Mouse (Mus musculus) midbrain, embryonic 14.5 days (tissue): Measurements from ENCODE around the gene Cd79b. TPM values are rescaled to one million over a fixed set of nuclear protein-coding genes. Genes with fewer than 3 reads are reported as not detected.

Source experiments
- ATAC-seq: fragments of 200-750 bp; cut with Nextera tagmentation; 2 replicates; pipeline ENCODE4 v1.8.0; 2017; ENCODE audit warnings: moderate number of reproducible peaks, moderate library complexity; ENCODE audit not compliant: low FRiP score, low TSS enrichment
- DNase-seq: peaks from one replicate; pipeline ENCODE4 v3.0.0-alpha.2; 2015
- H3K27ac ChIP-seq: fragments of 300-500 bp; sonication (generic); replicated peaks from 2 replicates; pipeline ENCODE4 v1.5.1; 2014; ENCODE audit warnings: mild to moderate bottlenecking, low read depth, low read length, moderate library complexity
- H3K27me3 ChIP-seq: fragments of 300-500 bp; sonication (generic); 2 replicates; pipeline ENCODE4 v1.6.1; 2014; ENCODE audit warnings: low read length, control low read depth, mixed read lengths; ENCODE audit not compliant: control insufficient read depth, insufficient read depth
- H3K36me3 ChIP-seq: fragments of 300-500 bp; sonication (generic); 2 replicates; pipeline ENCODE4 v1.6.1; 2014; ENCODE audit warnings: low read length, control low read depth; ENCODE audit not compliant: control insufficient read depth, insufficient read depth
- H3K4me1 ChIP-seq: fragments of 300-500 bp; sonication (generic); 2 replicates; pipeline ENCODE4 v1.6.1; 2014; ENCODE audit warnings: mild to moderate bottlenecking, antibody characterized with exemption, low read length, control low read depth; ENCODE audit not compliant: control insufficient read depth, insufficient read depth
- H3K4me2 ChIP-seq: fragments of 300-500 bp; sonication (generic); 2 replicates; pipeline ENCODE4 v1.6.1; 2014; ENCODE audit warnings: mild to moderate bottlenecking, low read length, moderate library complexity
- H3K4me3 ChIP-seq: fragments of 300-500 bp; sonication (generic); replicated peaks from 2 replicates; pipeline ENCODE4 v1.5.1; 2014; ENCODE audit warnings: low read depth, low read length
- H3K9ac ChIP-seq: fragments of 300-500 bp; sonication (generic); replicated peaks from 2 replicates; pipeline ENCODE4 v1.6.1; 2014; ENCODE audit warnings: mild to moderate bottlenecking, low read length, moderate library complexity
- H3K9me3 ChIP-seq: fragments of 300-500 bp; sonication (generic); 2 replicates; pipeline ENCODE4 v1.6.1; 2016; ENCODE audit warnings: low read length, control low read depth, mixed read lengths; ENCODE audit not compliant: control insufficient read depth
- WGBS: fragments of 180-500 bp; shearing (Covaris S2); extraction: QIAGEN DNeasy Blood & Tissue Kit; methylation state at CpG from one replicate; pipeline ENCODE4 v1.1.7; 2014; 5-methylcytosine and 5-hydroxymethylcytosine counted together
- polyA plus RNA-seq: library from polyadenylated mRNA; unstranded; fragments of >200 nt; fragmentation: Nextera tagmentation; extraction: Ambion mirVana; gene quantifications from 2 replicates; pipeline ENCODE4 v1.2.1, GENCODE M21; 2014

Cd79b gene
- polyA plus RNA-seq, 1 experiment from 2014 or later, result 0.59 TPM

DNA sequence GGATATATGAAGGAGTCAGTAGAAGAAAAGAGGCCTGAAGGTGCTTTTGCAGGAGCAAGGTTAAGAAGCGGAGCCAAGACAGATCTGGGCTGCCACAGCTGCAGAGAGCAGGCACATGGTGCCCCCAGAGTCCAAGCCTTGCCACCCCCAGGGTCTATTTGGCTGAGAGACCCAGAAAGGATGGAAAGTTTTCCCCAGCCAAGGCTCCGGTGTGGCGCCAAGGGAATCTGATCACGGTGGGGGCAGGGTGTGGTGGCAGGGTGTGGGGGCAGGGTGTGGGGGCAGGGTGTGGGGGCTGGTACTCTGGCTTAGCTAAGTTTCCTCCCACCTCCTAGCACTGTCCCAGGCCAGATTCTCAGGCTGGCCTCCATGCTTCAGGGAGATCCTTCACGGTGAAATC, 14.0 kb upstream of the Cd79b start:
- H3K27ac ChIP-seq, result no peak overlapping the region
- ATAC-seq (no peak), DNase-seq (no peak)
- no peak overlapping the region for H3K4me2 ChIP-seq
- no peak overlapping the region for H3K4me3 ChIP-seq
- no peaks in the 10 kb centered on the region for H3K36me3 ChIP-seq
- no peaks in the 10 kb centered on the region for H3K9me3 ChIP-seq
- 66% methylated on average over 5 of the region's 5 CpGs for WGBS
- no peaks in the 10 kb centered on the region for H3K4me1 ChIP-seq
- no peaks in the 10 kb centered on the region for H3K27me3 ChIP-seq
- H3K9ac ChIP-seq, result no peak overlapping the region

- Histone ChIP-seq H3K9me3 (no peaks in the 10 kb centered on the region), H3K4me1 (no peaks in the 10 kb centered on the region), H3K4me3 (no peak overlapping the region), H3K9ac (no peak overlapping the region), H3K36me3 (no peaks in the 10 kb centered on the region), H3K27me3 (no peaks in the 10 kb centered on the region), H3K4me2 (no peak overlapping the region), H3K27ac (no peak overlapping the region)
- ATAC-seq, result no peak
- no peak for DNase-seq
- 92% methylated on average over 8 of the region's 8 CpGs for WGBS
Observed at GRCm38 (mm10) chr11:106326475-106326874, 11.9 kb upstream of the Cd79b start.

DNA sequence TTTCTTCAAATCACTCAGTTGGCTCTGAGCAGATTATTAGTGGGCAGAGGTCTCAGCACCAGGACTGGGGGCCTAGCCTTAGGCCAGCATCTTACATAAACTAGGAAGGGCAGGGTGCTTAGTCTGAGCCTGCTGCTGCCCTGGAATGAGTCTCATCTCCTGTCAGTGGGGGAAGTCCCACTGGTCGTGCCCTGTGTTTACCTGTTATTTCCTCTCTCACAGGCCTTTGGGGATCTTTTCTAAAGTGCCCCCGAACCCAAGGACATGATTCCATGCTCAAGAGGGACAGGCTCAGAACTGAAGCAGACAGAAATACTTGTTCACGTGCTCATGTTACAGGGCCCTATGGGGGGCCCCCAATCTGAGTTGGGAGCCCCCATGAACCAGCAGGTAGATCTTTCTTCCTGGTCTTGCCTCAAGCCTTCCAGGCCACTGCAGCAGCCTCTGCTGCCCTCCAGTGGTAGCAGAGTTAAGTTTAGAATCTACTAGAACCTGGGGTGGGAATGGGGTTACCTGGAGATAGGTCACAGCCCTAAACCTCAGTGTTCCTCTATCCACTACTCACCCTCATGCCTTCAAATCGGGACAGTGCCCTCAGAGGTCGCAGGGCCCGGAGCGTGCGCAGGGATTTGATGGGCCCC, 11.1 kb upstream of the Cd79b start:
- H3K9ac ChIP-seq, result no peak overlapping the region
- no peaks in the 10 kb centered on the region for H3K27me3 ChIP-seq
- H3K4me2 ChIP-seq, result no peak overlapping the region
- peak; percentile 74 for DNase-seq
- H3K36me3 ChIP-seq, result no peaks in the 10 kb centered on the region
- WGBS, result 70% methylated on average over 8 of the region's 8 CpGs
- no peak overlapping the region for H3K27ac ChIP-seq
- no peak for ATAC-seq
- H3K9me3 ChIP-seq, result no peaks in the 10 kb centered on the region
- H3K4me3 ChIP-seq, result no peak overlapping the region
- no peaks in the 10 kb centered on the region for H3K4me1 ChIP-seq

GRCm38 (mm10) chr11:106324858-106325257, 10.3 kb upstream of the Cd79b start:
- H3K9me3 ChIP-seq, result no peaks in the 10 kb centered on the region
- no peak overlapping the region for H3K4me3 ChIP-seq
- H3K36me3 ChIP-seq, result no peaks in the 10 kb centered on the region
- H3K27me3 ChIP-seq, result no peaks in the 10 kb centered on the region
- no peaks in the 10 kb centered on the region for H3K4me1 ChIP-seq
- H3K4me2 ChIP-seq, result no peak overlapping the region
- no peak overlapping the region for H3K9ac ChIP-seq
- DNase-seq (no peak), ATAC-seq (no peak)
- no peak overlapping the region for H3K27ac ChIP-seq
- WGBS, result 47% methylated on average over 5 of the region's 5 CpGs

GRCm38 (mm10) chr11:106318406-106319366, 4.1 kb upstream of the Cd79b start:
- ATAC-seq, result no peak
- no peaks in the 10 kb centered on the region for H3K4me1 ChIP-seq
- no peak for DNase-seq
- H3K36me3 ChIP-seq, result no peaks in the 10 kb centered on the region
- WGBS, result 82% methylated on average over 21 of the region's 21 CpGs
- no peak overlapping the region for H3K4me2 ChIP-seq
- no peaks in the 10 kb centered on the region for H3K27me3 ChIP-seq
- no peak overlapping the region for H3K4me3 ChIP-seq
- H3K9ac ChIP-seq, result no peak overlapping the region
- H3K9me3 ChIP-seq, result no peaks in the 10 kb centered on the region
- H3K27ac ChIP-seq, result no peak overlapping the region

DNA sequence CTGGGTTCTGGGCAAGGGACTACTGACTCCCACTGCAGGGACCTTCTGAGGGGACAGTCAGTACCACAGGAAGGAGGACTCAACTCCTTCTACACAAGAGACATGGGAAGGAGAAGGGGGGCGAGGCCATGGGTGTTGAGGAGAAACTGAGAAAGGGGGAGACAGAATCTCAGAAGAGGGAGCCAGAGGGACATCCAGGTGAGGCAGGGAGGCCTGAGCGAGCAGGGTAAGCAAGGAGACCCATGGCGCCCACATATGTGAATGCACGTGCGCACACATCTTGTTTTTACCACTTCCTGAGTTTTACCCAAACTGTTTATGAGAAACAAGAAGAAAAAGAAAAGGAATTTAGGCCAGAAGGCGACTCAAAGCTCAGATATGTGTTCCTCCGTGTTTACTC, 3.2 kb upstream of the Cd79b start:
- no peaks in the 10 kb centered on the region for H3K36me3 ChIP-seq
- 80% methylated on average over 7 of the region's 7 CpGs for WGBS
- H3K4me3 ChIP-seq, result no peak overlapping the region
- no peaks in the 10 kb centered on the region for H3K9me3 ChIP-seq
- H3K27ac ChIP-seq, result no peak overlapping the region
- H3K9ac ChIP-seq, result no peak overlapping the region
- ATAC-seq (no peak), DNase-seq (no peak)
- no peak overlapping the region for H3K4me2 ChIP-seq
- H3K4me1 ChIP-seq, result no peaks in the 10 kb centered on the region
- no peaks in the 10 kb centered on the region for H3K27me3 ChIP-seq

- no peak for ATAC-seq
- no peaks in the 10 kb centered on the region for H3K9me3 ChIP-seq
- no peak overlapping the region for H3K4me3 ChIP-seq
- no peaks in the 10 kb centered on the region for H3K36me3 ChIP-seq
- no peak overlapping the region for H3K27ac ChIP-seq
- WGBS, result 84% methylated on average over 1 of the region's 1 CpGs
- no peak overlapping the region for H3K9ac ChIP-seq
- H3K27me3 ChIP-seq, result no peaks in the 10 kb centered on the region
- H3K4me1 ChIP-seq, result no peaks in the 10 kb centered on the region
- no peak for DNase-seq
- H3K4me2 ChIP-seq, result no peak overlapping the region
Observed at GRCm38 (mm10) chr11:106316416-106316815, 1.9 kb upstream of the Cd79b start.

- Histone ChIP-seq H3K27me3 (no peaks in the 10 kb centered on the region), H3K9me3 (no peaks in the 10 kb centered on the region), H3K9ac (no peak overlapping the region), H3K4me2 (no peak overlapping the region), H3K4me1 (no peaks in the 10 kb centered on the region), H3K27ac (no peak overlapping the region), H3K4me3 (no peak overlapping the region), H3K36me3 (no peaks in the 10 kb centered on the region)
- 80% methylated on average over 5 of the region's 5 CpGs for WGBS
- DNase-seq (no peak), ATAC-seq (no peak)
Observed at GRCm38 (mm10) chr11:106313533-106313932, 1.0 kb downstream of the Cd79b start.

- no peaks in the 10 kb centered on the region for H3K4me1 ChIP-seq
- 72% methylated on average over 5 of the region's 5 CpGs for WGBS
- no peak overlapping the region for H3K4me2 ChIP-seq
- no peak overlapping the region for H3K9ac ChIP-seq
- H3K27ac ChIP-seq, result no peak overlapping the region
- H3K27me3 ChIP-seq, result no peaks in the 10 kb centered on the region
- no peak overlapping the region for H3K4me3 ChIP-seq
- H3K36me3 ChIP-seq, result no peaks in the 10 kb centered on the region
- no peaks in the 10 kb centered on the region for H3K9me3 ChIP-seq
- ATAC-seq (no peak), DNase-seq (no peak)
Observed at GRCm38 (mm10) chr11:106310123-106310522, 4.4 kb downstream of the Cd79b start.
